Mouse (Mus musculus): ENCODE results near the gene Stxbp1.

Gene Stxbp1

GRCm38 (mm10) chr2:32838147-32838884, 8.7 kb downstream of the Stxbp1 start:
- DNase-seq (ENCODE audit: low spot score) = no peak

- no peak for DNase-seq (ENCODE audit: low spot score)
Measured at GRCm38 (mm10) chr2:32835588-32835987, 11.5 kb downstream of the Stxbp1 start.

- DNase-seq (ENCODE audit: low spot score) = peak; percentile 71
Measured at GRCm38 (mm10) chr2:32834496-32834895, 12.5 kb downstream of the Stxbp1 start.

GRCm38 (mm10) chr2:32828979-32829676, 17.9 kb downstream of the Stxbp1 start:
- no peak for DNase-seq (ENCODE audit: low spot score)

DNA sequence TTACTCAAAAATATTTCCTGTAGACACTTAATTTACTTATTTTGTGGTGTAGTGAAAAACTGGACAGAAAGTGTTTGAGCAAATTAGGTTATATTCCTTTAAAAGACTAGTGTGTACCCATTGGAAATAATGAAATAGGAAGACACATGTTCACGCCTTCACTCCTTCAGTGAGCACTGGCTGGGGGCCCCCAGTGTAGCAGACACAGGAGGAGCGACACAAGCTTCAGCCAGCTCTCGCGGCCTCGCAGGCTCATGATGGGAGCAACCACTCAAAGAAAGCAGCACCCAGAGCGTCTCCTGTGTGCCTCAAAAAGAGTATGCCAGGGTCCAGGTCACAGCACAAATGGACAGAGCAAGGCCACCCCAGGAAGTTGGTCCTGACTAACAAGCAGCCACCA, 21.2 kb downstream of the Stxbp1 start:
- no peak for DNase-seq (ENCODE audit: low spot score)

DNA sequence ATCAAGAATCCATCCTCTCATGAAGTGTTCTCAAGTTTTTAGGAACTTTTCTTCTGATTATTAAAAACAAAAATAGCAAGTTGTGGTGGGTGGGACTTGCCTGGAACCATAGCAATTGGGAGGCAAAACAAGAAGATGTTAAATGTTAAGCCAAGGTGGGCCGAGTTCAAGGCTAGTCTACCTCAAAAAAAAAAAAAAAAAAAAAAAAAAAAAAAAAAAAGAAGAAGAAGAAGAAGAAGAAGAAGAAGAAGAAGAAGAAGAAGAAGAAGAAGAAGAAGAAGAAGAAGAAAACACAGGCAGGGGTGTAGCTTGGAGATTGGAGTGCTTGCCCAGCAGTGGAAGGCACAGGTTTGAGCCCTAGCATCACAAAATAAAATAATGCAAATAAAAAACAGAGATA, 22.3 kb downstream of the Stxbp1 start:
- no peak for DNase-seq (ENCODE audit: low spot score)

DNA sequence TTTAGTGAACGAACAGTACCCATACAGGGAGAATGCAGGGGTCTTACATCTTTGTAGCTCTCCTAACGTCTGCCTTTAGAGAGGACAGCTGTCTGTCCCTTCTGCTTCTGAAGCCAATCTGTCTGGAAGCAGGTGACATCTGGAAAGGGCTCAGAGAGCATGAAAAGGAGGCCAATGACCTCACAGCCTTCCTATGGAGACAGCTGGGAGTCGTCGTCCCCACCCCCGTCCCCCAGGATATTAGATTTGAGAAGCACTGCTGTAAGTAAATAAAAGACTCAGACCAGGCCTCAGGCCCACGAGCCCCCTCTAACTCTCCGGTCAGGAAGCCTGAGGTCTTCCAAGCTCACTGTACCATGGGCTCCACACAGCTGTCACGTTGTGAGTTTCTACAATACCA, 22.9 kb downstream of the Stxbp1 start:
- DNase-seq (ENCODE audit: low spot score) = no peak

- DNase-seq (ENCODE audit: low spot score) = no peak
Measured at GRCm38 (mm10) chr2:32823579-32824154, 23.4 kb downstream of the Stxbp1 start.

DNA sequence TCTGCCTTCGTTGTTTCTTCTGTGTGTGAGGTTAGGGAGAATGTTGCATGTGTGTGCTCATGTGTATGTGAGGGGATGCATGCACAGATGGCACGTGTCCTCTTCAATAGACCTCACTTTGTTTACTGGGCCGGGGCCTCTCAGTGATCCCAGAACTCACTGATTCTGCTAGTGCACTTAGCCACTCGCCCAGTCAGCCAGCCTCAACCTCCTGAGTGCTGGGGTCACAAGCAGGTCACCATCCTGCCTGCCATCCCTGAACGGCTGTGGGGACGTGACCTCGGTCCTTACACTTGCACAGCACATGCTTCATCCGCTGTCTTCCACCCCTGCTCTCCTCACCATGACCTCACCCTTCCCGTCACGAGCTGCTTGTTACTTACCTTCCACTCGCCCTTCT, 23.9 kb downstream of the Stxbp1 start:
- no peak for DNase-seq (ENCODE audit: low spot score)

DNA sequence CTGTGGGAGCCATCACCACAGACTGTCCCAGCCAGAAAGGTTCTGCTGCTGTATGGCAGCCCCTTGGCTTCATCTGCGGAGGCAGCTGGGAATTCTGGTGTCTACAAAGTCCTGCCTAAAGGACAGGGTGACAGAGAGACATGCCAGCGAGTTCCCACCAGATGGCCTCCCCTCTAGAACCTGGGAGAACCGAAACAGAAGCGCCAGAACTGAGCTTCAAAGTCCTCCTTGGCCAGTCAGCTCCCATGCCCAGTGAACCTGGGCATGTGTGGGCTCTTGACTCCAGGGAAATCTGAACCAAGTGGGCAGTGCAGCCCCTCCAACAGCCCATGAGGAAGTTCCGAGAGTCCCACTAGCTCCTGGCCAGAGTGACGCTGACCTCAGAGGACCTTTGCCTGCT, 24.4 kb downstream of the Stxbp1 start:
- DNase-seq (ENCODE audit: low spot score) = no peak

GRCm38 (mm10) chr2:32821041-32821802, 25.8 kb downstream of the Stxbp1 start:
- peak; percentile 37 for DNase-seq (ENCODE audit: low spot score)

GRCm38 (mm10) chr2:32818208-32818607, 28.8 kb downstream of the Stxbp1 start:
- no peak for DNase-seq (ENCODE audit: low spot score)

- no peak for DNase-seq (ENCODE audit: low spot score)
Measured at GRCm38 (mm10) chr2:32817589-32817988, 29.5 kb downstream of the Stxbp1 start.

- no peak for DNase-seq (ENCODE audit: low spot score)
Measured at GRCm38 (mm10) chr2:32816946-32817581, 30.0 kb downstream of the Stxbp1 start.

- no peak for DNase-seq (ENCODE audit: low spot score)
Measured at GRCm38 (mm10) chr2:32816497-32816896, 30.5 kb downstream of the Stxbp1 start.

- no peak for DNase-seq (ENCODE audit: low spot score)
Measured at GRCm38 (mm10) chr2:32811959-32812358, 35.1 kb downstream of the Stxbp1 start.

DNA sequence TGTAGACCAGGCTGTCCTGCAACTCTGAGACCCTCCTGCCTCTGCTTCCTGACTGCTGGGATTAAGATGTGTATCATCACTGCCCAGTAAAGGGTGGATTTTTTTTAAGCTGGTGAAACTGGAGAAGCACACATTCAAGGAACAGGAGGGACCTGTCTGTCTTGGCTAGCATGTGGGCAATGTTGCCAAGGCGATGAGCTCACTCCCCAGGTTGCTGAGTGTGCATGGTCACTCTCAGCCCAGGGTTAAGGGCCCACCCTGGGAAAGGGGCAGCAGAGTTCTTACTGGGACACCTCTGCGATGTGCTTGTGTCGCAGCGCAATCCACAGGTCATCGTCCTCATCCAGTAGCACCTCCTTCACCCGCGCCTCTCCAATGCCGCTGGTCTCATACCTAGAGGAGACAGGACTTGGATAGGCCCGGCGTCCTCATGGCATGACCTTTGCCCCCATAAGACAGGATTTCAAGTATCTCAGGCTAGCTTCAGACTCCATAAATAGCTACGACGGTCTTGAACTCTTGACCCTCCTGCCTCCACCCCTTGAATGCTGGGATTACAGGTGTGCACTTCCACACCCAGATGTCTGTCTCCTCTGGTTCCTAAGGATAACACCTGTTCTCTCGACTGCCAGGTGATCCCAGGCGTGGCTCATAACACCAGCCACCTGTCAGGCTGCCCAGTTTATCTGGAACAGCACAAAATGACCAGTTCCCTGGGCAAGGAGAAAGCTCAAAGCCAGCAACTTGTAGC, 38.1 kb downstream of the Stxbp1 start:
- DNase-seq (ENCODE audit: low spot score) = no peak

DNA sequence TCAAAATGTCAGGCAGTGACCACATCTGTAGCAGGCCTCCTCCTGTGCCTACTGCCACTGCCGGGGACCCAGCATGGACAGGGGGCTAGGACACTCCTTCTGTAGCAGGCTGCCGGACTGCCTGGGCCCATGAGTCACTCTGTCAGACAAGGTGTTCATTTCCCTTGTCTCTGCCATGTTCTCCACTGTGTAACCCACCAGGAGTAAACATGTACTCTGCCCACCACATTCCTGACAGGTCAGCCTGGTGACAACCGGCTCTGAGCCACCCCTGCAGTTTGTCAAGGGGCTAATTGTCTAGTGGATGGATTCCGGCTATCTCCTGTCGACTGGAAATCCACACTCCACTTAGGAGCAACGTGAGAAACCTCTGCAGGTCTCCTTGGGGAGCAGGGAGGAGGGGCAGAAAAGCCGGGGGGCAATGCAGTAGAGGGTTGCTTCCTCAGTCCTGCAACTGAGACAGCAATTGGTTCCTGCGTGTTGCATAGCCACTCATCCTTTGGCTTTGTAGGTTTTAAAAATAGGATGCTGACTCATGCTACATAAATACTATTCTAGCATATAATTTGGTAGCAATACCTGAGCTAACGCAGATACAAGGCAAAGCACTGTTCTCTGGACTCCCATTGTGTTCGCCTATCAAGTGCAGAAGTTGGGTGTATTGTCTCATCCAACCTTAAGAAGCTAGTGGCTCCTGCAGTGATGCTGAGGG, 48.6 kb downstream of the Stxbp1 start:
- DNase-seq (ENCODE audit: low spot score) = no peak

DNA sequence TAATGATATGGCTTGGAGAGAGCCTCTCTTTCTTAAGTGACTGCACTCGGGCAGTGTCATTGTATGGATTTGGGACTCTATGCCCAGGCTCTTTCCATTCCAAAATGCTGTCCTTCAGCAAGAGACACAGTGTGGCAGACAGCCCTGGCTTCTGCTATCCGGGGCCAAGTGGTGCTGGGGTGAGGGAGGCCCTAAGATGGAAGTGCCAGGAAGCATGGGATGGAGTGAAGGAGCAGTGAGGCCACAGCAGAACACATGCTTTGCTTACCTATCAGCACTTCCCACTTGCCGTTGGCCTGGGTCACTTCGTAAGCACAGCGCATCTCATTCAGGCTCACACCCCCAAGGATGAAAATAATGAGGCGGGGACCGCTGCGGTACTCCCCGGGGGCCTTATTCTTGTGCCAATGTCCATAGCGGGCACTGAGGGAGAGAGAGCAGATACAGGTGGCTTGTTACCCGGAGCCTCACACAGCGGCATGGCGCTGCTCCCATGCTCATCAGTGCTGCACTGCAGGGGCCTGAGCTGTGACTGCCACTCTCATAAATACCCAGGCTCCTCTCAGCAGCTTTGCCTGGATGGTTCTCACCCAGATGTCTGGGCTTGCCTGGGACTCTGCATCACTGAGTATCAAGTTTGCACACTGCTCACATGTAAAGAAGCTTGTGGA, 51.2 kb downstream of the Stxbp1 start:
- DNase-seq (ENCODE audit: low spot score) = no peak

DNA sequence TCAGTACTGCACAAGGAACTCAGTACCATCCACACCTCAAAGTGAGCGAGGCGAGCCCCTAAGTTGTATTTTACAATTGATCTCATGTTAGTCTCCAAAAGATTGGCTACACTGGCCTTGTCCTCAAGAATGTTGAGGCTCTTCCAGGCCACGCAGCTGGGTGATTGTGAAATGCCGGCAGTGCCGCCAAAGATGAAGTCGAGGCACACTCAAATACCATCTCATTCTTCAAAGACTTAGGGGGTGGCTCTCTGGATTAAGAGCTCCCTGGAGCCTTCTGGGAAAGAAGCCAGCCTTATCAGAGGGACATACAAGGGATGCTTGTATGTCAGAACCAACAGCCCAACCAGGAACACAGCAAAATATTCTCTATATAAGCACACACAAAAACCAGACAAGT, 55.7 kb downstream of the Stxbp1 start:
- DNase-seq (ENCODE audit: low spot score) = no peak

Data from T-cell, adult 2 months (primary cell).